Mouse (Mus musculus): ENCODE measurements around the gene Mfsd4a. TPM values are rescaled to one million over a fixed set of nuclear protein-coding genes. Genes with fewer than 3 reads are reported as not detected.
A peak's percentile ranks its signal among the peaks of the same experiment; 100 is the strongest.

Mfsd4a gene
- polyA plus RNA-seq, 1 experiment, result 14.0 TPM

DNA sequence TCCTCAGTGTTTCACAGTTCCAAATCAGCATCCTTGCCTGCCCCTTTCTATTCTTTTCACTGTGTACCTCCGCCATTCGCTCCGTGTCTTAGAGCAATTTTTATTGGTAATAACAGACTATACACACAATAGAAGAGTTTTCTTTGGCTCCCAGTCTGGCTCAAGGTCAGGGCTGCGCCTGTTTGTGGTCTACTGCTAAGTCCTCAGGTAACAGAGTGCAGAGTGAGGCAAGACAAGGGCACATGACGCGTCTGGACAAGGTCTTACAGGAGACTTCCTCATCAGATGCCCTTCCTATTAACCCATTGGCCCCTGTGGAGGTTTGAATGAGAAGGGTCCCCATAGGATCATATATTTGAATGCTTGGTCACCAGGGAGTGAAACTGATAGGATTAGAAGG is 21.9 kb upstream of the Mfsd4a start:
- H3K4me1 ChIP-seq (ENCODE audit: control insufficient read depth, insufficient read depth, insufficient read length, low read length), result peaks cover 8% of the 10 kb centered on the region; the same call in 1 of the 2 replicates
- H3K27me3 ChIP-seq (ENCODE audit: control insufficient read depth, insufficient read depth, low read length), result no peaks in the 10 kb centered on the region
- no peak overlapping the region for H3K4me3 ChIP-seq (ENCODE audit: low read depth, low read length)
- no peaks in the 10 kb centered on the region for H3K36me3 ChIP-seq (ENCODE audit: control insufficient read depth, insufficient read depth, low read length)
- TF ChIP-seq CTCF (IDR thresholded peaks at IDR 0.05; ENCODE audit: extremely low read depth, insufficient read length, insufficient replicate concordance, low read depth, low read length) (no peak), POLR2A (IDR thresholded peaks at IDR 0.05; ENCODE audit: low read depth, low read length) (no peak)
- no peak overlapping the region for H3K27ac ChIP-seq (ENCODE audit: insufficient read depth, low read depth, low read length)
- WGBS, result 67% methylated on average over 6 of the region's 6 CpGs

DNA sequence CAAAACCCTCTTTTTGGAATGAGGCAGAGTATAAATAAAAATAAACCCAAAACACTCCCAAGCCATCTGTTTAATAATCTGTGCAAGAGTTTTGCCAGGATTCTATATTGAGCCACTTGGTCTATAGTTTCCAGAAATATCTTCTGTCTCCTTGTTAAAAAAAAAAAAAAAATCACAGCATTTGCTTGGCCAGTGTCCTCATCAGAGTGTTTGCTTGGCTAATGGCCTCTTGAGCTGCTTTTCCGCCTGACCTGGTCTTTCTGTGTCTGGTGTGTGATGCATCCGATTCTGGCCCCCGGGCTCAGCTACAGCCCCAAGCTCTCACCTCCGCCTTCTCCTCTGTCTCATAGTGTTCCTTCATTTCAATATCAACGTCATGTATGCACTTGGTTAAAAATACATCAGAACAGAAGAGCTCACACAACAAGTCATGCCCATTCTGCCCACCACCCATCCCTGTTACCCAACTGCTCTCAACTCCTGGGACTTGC is 20.4 kb upstream of the Mfsd4a start:
- no peak for TF ChIP-seq POLR2A (IDR thresholded peaks at IDR 0.05; ENCODE audit: low read depth, low read length)
- no peak for TF ChIP-seq CTCF (IDR thresholded peaks at IDR 0.05; ENCODE audit: extremely low read depth, insufficient read length, insufficient replicate concordance, low read depth, low read length)
- Histone ChIP-seq H3K27ac (ENCODE audit: insufficient read depth, low read depth, low read length) (no peak overlapping the region), H3K4me1 (ENCODE audit: control insufficient read depth, insufficient read depth, insufficient read length, low read length) (peaks cover 10% of the 10 kb centered on the region; the same call in 1 of the 2 replicates), H3K27me3 (ENCODE audit: control insufficient read depth, insufficient read depth, low read length) (no peaks in the 10 kb centered on the region), H3K36me3 (ENCODE audit: control insufficient read depth, insufficient read depth, low read length) (no peaks in the 10 kb centered on the region), H3K4me3 (ENCODE audit: low read depth, low read length) (no peak overlapping the region)
- WGBS, result 89% methylated on average over 5 of the region's 5 CpGs

DNA sequence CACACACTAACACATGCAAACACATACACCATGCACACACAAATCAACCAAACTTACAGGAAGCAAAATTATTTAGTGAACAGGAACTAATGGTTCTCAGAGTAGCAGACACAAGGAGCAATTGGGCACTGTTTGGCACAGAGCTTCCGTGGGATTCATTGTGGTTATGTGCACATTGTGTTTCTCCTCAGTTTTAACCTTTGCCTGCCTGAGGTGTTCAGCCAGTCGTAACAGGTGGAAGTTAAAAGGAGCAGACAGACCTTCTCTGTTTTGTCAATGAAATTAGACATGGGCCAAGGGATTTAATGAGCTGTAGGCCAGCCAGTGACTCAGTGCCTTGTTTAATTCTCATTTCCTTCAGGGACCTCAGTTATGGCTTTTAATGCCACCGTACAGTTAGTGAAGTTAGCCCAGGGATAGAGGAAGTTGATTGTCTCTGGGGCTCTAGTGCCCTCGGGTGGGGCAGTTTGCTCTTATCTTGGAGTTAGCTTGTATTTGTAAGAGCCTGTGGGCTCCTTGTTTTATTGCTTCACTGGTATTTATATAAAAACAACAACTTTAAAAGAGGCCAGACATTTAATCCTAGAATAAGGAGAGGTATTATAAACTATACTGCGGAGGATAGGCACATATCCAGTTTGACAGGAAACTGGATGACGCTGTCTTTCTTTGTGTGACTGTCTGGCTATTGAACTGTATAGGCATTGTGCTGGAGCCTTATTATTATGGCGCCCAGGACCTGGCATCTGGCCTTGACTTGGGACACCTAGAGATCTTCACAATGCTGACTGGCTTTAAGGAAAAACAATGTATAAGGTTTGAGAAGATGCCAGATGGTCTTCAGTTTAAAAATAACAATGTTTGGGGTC is 17.6 kb upstream of the Mfsd4a start:
- Histone ChIP-seq H3K4me3 (ENCODE audit: low read depth, low read length) (no peak overlapping the region), H3K4me1 (ENCODE audit: control insufficient read depth, insufficient read depth, insufficient read length, low read length) (peaks cover 8% of the 10 kb centered on the region; the same call in 1 of the 2 replicates), H3K27ac (ENCODE audit: insufficient read depth, low read depth, low read length) (peak overlapping the region; percentile 73), H3K27me3 (ENCODE audit: control insufficient read depth, insufficient read depth, low read length) (no peaks in the 10 kb centered on the region), H3K36me3 (ENCODE audit: control insufficient read depth, insufficient read depth, low read length) (no peaks in the 10 kb centered on the region)
- 20% methylated on average over 7 of the region's 7 CpGs for WGBS
- TF ChIP-seq POLR2A (IDR thresholded peaks at IDR 0.05; ENCODE audit: low read depth, low read length), result no peak
- TF ChIP-seq CTCF (IDR thresholded peaks at IDR 0.05; ENCODE audit: extremely low read depth, insufficient read length, insufficient replicate concordance, low read depth, low read length), result no peak

DNA sequence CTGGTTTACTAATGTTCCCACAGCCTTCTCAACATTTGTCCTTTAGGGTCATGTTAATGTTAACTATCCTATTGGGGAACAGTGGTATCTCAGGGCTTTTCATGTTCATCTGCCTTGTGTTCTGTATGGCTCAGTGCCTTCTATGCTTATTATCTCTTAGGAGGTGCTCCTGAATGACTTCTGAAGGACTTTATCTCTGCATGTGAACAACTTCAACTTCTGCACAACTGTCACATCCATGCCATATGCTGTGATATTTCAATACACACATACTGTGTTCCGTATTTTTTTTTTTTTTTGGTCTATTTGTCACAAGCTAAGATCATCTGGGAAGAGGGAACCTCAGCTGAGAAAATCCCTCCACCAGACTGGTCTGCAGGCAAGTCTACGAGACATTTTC is 10.6 kb upstream of the Mfsd4a start:
- H3K27ac ChIP-seq (ENCODE audit: insufficient read depth, low read depth, low read length), result no peak overlapping the region
- peaks cover 5% of the 10 kb centered on the region for H3K4me1 ChIP-seq (ENCODE audit: control insufficient read depth, insufficient read depth, insufficient read length, low read length)
- H3K4me3 ChIP-seq (ENCODE audit: low read depth, low read length), result no peak overlapping the region
- no peaks in the 10 kb centered on the region for H3K27me3 ChIP-seq (ENCODE audit: control insufficient read depth, insufficient read depth, low read length)
- 90% methylated on average over 2 of the region's 2 CpGs for WGBS
- no peak for TF ChIP-seq POLR2A (IDR thresholded peaks at IDR 0.05; ENCODE audit: low read depth, low read length)
- no peak for TF ChIP-seq CTCF (IDR thresholded peaks at IDR 0.05; ENCODE audit: extremely low read depth, insufficient read length, insufficient replicate concordance, low read depth, low read length)
- no peaks in the 10 kb centered on the region for H3K36me3 ChIP-seq (ENCODE audit: control insufficient read depth, insufficient read depth, low read length)

DNA sequence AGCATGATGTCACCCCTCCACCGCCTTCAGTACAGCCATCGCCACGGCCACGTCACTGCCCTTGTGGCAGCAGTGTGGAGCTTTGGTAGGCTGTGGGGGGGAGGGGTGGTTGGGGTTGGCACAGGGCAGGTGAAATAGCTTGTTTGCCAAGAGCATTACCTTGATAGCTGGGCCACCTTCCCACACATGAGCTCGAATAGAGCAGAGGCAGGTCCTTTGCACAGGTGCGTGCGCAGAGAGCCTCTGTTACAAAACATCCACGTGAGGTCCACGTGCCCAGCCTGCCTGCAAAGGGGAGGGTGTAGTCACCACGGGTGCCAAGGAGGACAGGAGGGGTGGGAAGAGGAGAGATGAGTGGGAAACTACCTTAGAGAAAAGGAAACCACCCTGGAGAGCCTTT is 7.7 kb upstream of the Mfsd4a start:
- no peak overlapping the region for H3K4me3 ChIP-seq (ENCODE audit: low read depth, low read length)
- 26% methylated on average over 10 of the region's 10 CpGs for WGBS
- H3K4me1 ChIP-seq (ENCODE audit: control insufficient read depth, insufficient read depth, insufficient read length, low read length), result peaks cover 5% of the 10 kb centered on the region
- TF ChIP-seq POLR2A (IDR thresholded peaks at IDR 0.05; ENCODE audit: low read depth, low read length), result no peak
- no peak for TF ChIP-seq CTCF (IDR thresholded peaks at IDR 0.05; ENCODE audit: extremely low read depth, insufficient read length, insufficient replicate concordance, low read depth, low read length)
- H3K36me3 ChIP-seq (ENCODE audit: control insufficient read depth, insufficient read depth, low read length), result no peaks in the 10 kb centered on the region
- no peak overlapping the region for H3K27ac ChIP-seq (ENCODE audit: insufficient read depth, low read depth, low read length)
- no peaks in the 10 kb centered on the region for H3K27me3 ChIP-seq (ENCODE audit: control insufficient read depth, insufficient read depth, low read length)

DNA sequence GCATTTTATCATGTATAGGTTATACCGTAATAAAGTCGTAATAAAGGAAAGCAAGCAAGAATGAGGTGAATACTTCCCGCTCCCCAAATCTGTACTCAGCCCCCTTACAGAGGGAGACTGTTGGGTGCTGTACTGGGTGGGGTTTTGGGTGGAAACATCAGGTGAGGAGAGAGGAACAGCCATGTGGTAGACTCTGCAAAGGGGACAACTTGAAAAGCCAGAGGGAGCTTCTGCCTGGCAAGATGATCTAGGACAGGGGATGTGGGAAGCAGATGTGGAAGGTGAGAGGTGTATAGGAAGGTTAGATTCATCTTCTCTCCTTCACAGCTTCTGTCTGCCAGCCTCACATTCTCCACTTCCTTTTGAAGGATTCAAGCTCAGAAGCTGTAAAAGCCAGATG is 2.8 kb upstream of the Mfsd4a start:
- Histone ChIP-seq H3K4me1 (ENCODE audit: control insufficient read depth, insufficient read depth, insufficient read length, low read length) (peaks cover 12% of the 10 kb centered on the region), H3K36me3 (ENCODE audit: control insufficient read depth, insufficient read depth, low read length) (no peaks in the 10 kb centered on the region), H3K4me3 (ENCODE audit: low read depth, low read length) (no peak overlapping the region), H3K27ac (ENCODE audit: insufficient read depth, low read depth, low read length) (no peak overlapping the region), H3K27me3 (ENCODE audit: control insufficient read depth, insufficient read depth, low read length) (no peaks in the 10 kb centered on the region)
- TF ChIP-seq CTCF (IDR thresholded peaks at IDR 0.05; ENCODE audit: extremely low read depth, insufficient read length, insufficient replicate concordance, low read depth, low read length) (no peak), POLR2A (IDR thresholded peaks at IDR 0.05; ENCODE audit: low read depth, low read length) (no peak)
- WGBS, result 88% methylated on average over 3 of the region's 3 CpGs

DNA sequence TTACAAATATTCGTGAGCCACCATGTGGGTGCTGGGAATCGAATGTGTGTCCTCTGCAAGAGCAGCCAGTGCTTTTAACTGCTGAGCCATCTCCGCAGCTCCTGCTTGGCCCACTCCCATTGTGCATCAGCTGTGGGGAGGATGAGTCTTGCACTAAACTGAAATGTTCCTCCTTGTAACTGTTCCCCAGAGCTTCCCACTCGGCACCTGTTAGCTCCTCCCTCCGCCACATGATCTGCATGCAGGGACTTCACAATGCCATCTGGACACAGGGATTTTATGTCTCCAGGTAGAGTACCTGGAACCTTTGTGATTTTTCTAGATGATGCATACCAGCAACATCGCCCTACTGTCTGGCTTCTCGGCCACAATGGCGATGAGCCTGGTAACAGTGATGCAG is 1.6 kb upstream of the Mfsd4a start:
- H3K4me1 ChIP-seq (ENCODE audit: control insufficient read depth, insufficient read depth, insufficient read length, low read length), result peaks cover 10% of the 10 kb centered on the region; the same call in 1 of the 2 replicates
- TF ChIP-seq CTCF (IDR thresholded peaks at IDR 0.05; ENCODE audit: extremely low read depth, insufficient read length, insufficient replicate concordance, low read depth, low read length) (no peak), POLR2A (IDR thresholded peaks at IDR 0.05; ENCODE audit: low read depth, low read length) (no peak)
- 94% methylated on average over 8 of the region's 8 CpGs for WGBS

More for the DNA sequence above, 1.6 kb upstream of the Mfsd4a start:
- H3K36me3 ChIP-seq (ENCODE audit: control insufficient read depth, insufficient read depth, low read length), result no peaks in the 10 kb centered on the region
- H3K27me3 ChIP-seq (ENCODE audit: control insufficient read depth, insufficient read depth, low read length), result no peaks in the 10 kb centered on the region
- H3K4me3 ChIP-seq (ENCODE audit: low read depth, low read length), result no peak overlapping the region
- no peak overlapping the region for H3K27ac ChIP-seq (ENCODE audit: insufficient read depth, low read depth, low read length)
